Mouse (Mus musculus): ENCODE measurements at regions not wholly inside any gene's neighbourhood (a gene's known extent, or its start where the extent isn't known, plus 50 kb on each side); places are given as distances from the start of the nearest gene placed in this dataset.

DNA sequence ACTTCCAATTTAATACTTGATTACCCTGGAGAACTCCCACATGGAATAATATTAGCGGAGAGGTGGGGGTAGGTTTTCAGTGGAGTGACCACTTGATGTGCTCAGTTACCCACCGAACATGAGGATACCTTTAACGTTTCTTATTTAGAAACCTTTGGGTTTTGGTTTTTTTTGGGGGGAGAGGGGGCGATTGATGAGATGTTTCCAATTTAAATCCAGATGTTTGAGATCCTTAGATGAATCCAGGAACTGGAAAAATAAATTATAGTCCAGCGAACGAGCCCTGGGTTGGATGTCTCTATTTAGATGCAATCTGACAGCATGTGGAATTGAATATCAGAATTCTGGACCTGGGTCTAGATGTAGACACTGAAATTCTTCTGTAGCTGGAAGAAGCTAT is 393.4 kb downstream of the Cd83 start:
- no peak for DNase-seq (ENCODE audit: low read depth, low spot score)

DNA sequence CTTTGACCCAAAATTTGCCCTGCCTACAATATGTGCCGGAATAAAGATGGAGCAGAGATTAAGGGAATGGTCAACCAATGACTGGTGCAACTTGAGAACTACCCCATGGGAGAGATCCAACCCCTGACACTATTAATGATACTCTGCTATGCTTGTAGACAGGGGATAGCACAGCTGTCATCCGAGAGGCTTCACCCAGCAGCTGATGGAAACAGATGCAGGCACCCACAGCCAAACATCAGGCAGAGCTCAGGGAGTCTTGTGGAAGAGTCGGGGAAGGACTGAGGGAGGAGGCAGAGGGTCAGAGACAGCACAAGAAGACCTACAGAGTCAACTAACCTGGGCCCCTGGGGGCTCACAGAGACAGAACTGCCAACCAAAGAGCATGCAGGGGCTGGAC is 395.8 kb downstream of the Cd83 start:
- no peak for DNase-seq (ENCODE audit: low read depth, low spot score)

DNA sequence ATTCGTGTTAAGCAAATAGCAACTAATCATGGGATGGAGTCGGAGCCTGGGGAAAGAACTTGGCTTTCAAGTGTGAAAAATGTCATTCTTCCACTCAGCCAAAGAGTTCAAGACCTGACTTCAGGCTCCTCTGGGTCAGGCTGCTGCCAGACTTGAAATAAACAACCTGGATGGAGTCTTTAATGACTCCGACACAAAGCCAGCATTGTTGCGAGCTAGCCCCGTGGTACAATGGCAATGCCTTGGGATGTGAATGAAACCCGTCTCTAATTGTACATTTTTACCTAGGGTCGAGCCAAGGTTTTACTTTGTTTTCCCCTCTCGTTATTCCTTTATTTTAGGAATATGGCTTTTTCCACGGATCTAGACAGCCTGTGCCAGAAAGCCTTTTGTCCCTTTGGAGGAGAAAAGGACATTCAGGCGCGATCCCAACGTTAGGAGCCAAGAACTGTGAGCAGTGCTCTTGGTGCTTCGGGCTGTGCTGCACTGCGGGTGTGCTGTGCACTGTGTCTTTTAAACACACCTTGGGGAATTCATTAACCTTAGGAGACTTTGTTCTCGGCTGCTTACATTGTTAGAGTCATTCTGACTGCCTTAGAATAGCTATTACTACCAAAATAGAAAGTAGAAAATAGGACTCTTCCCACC is 398.1 kb downstream of the Cd83 start:
- DNase-seq (ENCODE audit: low read depth, low spot score), result no peak

DNA sequence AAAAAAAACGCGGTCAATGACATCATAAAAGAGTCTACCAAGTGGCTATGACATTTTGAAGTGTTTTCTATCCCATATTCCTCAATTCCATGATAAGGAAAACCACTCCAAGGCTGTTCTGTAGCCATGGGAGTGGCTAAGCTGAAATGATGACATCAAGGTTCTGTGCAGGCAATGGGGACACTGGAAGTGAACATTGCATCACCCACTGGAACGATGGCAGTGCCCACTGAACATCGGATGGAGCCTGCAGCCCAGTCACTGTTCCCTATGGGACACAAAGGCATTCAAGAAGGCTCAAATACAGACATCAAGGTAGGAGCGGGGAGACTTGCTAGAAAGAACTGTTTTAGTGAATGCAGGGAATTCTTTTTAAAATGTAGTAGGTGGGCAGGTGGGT is 410.8 kb downstream of the Cd83 start:
- DNase-seq (ENCODE audit: low read depth, low spot score), result no peak

DNA sequence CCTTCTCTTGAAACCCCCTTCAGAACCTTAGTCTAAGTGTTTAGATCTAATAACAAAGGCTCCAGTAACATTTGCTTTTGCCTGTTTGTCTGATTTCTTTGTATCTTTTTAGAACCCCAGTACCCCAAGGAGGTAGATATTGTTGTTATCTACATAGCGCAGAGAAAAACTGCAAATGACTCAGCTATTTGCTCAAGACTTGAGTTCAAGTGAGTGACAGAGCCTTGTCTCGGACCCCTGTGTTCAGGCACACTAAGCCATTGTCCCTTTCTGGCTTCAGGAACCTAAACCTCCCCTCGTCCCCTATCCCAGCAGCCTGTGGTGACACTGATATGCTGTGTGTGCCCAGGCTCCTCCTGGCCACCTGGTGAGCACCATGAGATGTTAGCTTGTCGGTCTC is 421.5 kb downstream of the Cd83 start:
- DNase-seq (ENCODE audit: low read depth, low spot score), result no peak

DNA sequence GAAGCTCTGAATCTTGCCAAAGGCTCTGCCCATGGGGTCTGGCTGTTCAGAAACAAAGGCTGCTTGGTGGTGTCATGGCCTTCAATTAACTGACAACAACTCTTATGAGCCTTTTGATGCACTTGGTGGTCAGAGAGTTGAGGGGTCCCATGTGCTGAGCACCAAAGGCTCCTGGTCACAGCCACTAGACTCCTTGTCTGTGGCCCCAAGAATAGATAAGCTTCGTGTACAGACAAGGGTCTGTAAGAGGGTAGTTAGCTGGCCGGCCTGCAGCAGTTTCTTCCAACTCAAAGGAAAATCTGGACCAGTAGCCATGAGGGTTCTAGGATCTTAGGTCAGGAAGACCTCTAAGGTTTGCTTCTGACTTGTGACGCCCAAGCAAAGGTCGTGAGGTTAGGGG is 421.9 kb downstream of the Cd83 start:
- DNase-seq (ENCODE audit: low read depth, low spot score), result no peak

DNA sequence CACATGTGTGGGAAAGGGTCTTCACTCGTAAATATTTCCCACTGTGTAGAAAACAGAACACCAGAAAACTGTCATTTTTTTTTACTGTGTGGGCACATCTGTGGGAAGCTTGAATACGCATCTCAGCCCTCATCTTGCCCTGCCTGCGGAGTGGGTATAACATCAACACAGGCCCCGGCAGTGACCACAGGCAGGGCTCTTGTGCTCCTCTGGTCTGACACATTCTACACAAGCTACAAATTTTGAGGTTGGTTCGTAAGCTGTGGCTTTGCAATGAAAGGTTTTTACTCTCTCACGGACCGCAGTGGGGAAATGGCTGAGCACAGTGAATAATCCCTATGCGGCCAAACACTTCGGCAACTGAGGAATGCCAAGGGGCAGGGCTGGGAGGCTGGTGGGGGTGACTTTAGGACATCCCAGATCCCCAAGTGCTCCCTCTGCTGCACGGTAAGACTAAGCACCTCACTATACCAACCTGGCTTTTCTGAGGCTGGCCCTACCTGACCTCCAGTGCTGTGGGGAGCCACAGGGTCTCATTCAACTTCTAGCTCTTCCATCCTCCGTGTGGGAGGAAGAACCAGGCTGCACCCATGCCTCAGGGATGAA is 422.9 kb downstream of the Cd83 start:
- no peak for DNase-seq (ENCODE audit: low read depth, low spot score)

DNA sequence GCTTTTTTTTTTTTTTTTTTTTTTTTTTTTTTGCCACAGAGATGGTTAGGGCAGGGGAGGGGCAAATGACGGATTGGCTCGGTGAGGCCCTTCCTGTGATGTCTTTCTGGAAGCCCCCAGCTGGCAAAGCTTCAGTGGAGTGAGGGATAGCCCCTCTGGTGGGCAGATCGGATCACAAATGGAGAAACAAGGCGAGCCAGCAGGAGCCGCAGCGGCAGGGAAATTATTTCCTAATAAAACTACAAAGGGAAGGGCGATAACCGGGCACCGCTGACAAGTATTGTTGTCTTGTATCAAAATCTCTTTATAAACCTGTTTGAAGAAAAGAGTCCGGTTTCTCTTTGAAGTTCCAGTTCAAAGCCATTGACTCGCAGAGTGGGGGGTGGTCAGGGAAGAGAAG is 424.5 kb downstream of the Cd83 start:
- no peak for DNase-seq (ENCODE audit: low read depth, low spot score)

DNA sequence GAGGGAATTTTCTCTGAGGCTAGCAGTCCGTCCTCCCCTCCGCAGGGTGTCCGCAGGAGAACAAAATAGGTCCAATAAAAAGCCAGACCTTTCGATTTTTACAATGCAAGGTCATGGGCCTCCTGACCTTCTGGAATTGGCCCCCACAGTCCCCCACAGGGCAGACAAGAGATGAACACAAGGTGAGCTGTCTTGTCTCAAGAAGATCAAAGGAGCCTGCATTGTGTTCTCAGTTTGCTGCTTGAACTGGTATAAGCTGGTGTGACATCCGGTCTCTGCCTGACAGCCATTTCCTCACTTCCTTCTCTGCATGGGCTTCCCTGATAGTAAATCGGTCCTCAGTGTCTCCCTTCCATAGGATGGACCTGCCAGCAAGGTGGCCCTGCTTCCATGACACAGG is 425.5 kb downstream of the Cd83 start:
- DNase-seq (ENCODE audit: low read depth, low spot score), result peak; percentile 59

DNA sequence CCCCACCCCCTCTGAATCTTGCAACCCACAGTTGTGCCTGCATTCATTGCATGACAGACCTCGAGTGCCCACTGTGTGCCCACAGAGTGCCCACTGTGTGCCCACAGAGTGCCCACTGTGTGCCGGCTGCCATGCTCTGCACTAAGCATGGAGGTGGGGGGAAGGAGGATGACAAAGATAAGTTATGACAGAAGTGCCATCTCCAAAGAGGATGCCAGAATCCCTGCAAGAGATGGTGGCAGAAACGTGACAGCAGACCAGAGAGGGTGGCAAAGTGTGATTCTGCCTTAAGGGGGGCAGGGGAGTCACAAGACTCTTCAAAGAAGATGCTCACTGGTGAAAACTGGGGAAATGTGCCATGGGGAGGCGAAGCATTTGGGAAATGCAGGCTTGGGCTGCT is 427.8 kb downstream of the Cd83 start:
- no peak for DNase-seq (ENCODE audit: low read depth, low spot score)

DNA sequence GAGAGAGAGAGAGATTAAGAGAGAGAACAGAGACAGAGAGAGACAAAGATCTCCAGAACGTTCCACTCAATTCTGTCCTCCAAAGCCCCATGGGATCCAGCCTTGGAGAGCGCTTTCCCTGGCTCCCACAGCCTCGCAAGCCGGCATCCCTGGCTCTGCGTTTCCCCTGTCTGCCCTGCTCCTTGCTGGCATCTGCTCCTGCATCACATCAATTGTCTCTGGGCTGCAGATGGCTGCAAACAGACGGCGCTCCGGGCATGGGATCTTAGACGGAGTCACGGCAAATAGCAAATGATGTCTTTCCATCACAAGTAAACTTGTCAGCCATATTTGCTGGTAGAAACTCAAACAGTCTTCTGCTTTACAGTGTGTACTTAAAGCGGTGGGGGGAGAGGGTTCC is 428.4 kb downstream of the Cd83 start:
- DNase-seq (ENCODE audit: low read depth, low spot score), result no peak

DNA sequence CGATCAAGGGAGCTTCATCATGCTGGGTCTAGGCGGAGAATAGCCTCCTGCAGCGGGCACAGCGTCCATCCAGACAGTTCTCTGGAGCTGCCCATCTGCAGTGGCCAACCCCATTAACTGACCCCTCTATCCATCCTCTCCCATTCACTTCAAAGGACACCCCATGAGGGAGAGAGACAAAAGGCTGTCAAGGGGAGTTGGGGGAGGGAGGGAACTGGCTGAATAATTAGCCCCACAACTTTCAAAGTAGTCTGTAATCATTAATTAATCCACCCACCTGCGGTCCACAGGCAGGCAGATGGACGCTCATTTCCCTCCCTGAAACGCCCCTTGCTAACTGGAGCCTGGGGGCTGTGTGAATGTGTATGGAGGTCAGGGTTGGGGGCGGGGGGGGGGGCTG is 433.7 kb downstream of the Cd83 start:
- no peak for DNase-seq (ENCODE audit: low read depth, low spot score)

DNA sequence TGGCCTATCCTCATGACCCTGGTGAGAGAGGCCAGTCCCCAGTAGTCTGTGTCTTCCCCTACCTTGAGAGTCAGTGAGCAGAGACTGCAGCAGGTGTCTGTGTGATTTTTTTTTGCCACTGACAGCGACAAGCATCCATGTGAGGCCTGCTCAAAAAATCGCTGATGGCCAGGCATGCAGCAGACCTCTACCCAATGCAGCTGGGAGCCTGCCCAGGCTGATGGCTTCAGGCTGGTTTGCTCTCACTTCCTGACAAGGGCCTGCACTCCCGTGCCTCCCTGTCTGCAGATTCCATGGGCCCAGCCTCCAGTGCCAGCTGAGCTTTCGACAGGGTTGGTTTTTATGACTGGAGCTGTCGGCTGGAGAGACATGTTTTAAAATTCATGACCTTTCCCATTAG is 437.1 kb downstream of the Cd83 start:
- DNase-seq (ENCODE audit: low read depth, low spot score), result no peak

DNA sequence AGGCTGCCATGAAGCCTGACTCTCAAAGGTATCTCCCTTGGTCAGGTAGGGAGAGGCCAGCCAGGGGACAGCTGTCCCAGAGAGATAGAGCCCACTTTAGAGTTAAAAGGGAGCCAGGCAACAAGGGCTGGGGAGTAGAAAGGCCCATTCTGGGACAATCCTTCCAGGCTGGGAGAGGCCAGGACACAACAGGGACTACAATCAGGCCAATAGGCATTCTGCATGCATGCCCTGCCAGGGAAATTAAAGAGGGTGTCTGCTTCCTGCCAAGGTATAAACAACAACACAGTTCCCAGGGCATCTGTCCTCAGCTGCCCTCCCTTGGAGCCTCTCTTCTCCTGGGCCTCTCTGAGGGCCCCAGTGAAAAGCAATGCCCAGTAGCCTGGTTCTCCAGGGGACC is 437.8 kb downstream of the Cd83 start:
- no peak for DNase-seq (ENCODE audit: low read depth, low spot score)

DNA sequence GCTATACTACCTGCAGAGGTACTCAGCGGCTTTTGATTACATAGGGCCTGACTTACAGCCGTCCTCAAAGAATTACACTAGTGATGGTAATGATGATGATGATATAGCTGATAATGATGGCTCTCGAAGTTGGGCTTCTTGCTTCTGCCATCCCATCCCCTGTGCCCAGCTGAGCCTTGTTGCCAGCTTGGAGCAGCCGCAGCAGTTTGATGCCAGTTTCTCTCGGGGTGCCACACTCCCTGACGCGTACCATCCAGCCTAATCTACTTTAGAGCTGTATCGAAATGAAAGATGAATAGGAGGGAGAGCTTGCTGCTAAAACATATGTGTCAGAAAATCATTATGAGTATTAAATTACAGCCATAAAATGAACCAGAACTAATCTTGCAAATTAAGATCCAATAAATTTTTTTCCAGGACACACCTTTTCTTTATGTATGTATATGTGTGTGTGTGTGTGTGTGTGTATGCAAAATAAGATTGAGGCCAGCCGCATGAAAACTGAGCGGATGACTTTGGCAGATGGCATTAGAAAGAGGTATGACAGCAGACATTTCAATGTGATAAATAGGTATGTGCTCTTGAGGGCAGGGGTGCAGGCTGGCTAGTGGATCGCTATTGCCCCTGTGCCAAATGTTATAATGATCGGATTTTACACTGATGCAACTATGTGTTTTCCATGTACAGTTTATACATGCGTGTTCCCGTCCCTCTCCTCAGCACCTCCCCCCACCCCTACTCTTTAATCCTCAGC is 443.3 kb downstream of the Cd83 start:
- DNase-seq (ENCODE audit: low read depth, low spot score), result no peak

DNA sequence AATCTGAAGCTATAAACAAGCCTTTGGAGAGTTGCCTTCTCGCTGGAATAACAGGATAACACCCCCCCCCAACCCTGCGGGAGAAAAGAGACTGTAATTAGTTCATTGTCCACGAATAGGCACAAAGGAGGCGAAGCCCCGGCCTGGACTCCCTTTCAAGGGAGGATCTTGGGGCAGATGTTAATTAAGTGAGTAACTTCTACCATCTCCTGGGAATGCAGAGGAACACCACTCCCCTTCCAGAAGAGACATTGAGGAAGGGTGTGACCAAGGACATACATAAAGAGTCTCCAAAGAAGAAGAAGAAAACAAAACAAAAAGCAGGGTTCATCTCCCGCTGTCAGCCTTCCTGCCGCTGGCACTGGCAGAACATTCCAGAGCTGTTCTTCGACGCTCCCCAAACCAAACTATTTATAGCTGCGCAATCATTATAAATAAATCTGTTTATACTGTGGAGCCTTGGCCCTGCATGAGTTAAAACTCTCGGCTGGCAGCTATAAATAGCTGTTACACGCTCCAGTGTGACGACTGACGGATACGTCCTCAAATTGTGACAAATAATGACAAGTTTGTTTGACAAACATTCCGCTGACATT is 444.1 kb downstream of the Cd83 start:
- DNase-seq (ENCODE audit: low read depth, low spot score), result no peak

DNA sequence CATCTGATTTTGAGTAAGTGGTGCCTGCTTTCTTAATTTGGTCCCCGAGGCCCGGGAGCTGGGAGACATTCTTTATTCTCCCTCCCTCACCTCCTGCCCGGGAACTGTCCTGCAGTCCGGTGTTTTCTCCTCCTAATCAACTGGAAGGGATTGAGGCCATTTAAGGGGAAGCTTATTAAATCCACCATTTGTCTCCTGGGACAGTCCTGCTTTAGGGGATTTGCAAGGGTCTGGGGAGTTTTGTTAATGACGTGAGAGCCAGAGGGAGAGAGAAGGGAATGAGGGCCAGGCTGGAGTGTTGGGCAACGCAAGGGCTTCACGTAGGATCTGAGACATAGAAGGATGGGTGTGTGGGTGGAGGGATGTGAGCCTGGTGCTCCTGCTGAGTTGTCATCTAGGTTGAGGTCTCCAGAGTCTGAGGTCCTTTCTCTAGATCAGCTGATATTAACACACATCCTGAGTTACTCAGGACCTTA is 444.6 kb downstream of the Cd83 start:
- DNase-seq (ENCODE audit: low read depth, low spot score), result no peak

DNA sequence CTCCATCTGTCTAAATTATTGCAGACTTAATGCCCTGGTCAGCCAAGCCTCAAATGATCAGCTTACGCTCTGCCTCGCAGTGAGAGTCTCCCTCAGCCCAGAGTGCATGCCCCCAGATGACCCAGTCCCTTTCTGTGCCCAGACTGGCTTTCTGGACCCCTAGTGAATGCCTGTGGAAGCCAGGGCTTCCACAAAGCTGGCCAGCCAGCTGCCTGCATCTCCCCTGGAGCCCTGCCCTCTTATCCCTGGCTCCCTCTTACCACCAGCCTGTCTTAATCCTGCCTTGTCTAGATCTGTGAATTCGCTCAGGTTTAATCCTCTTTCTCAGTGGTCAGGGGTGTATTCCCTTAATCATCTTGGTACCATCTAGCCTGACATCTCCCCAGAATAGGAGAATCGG is 446.8 kb downstream of the Cd83 start:
- DNase-seq (ENCODE audit: low read depth, low spot score), result no peak

DNA sequence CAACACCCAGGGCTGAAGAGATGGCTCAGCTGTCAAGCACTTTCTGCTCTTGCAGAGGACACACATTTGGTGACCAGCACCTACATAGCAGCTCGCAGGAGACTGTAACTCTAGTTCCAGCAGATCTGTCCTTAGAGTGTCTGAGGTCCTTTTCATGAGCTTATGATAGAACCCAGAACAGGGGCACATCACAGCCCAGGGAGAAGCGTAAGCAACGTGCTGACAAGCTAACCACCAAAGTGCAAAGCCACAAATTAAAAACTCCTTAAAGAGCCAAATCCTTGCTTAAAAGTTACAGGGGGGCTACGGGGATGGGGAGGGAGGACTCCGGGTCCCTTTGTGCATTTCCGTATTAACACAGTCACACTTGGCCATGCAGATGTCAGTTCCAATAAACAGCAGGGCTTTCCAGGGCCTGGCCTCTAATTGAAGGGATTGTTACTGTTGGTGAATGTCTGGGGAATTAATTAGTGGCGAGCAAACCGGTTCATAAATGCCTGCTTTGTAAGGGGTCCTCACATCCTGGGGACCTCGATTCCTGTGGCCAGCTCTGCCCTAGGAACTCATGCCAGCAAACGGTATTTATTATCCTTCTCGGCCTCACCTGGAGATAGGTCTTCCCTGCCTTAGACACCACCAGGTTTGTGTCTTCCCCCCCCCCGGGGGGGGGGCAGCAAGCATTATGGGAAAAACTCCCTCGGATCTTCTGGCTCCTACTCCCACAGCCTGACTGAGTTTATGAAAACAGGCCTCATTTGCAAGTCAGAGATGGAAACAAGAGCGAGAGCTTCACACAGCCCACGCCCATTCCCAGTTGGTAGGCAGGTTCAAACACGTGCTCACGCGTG is 447.5 kb downstream of the Cd83 start:
- no peak for DNase-seq (ENCODE audit: low read depth, low spot score)

DNA sequence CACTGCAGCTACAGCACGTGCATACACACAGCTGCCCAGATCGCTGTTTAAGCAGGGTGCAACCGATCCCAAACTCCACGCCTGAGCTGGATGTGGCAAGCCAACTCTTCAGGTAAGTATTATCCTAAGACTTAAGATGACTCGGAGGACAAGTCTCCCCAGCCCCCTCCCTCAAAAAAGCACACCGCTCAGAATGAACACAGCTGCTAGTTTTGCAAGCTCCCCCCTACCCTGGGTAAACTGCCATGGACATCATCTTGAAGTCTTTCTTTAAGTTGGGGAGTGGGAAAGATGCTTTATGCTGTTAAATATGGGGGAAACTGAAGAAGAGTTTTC is 448.1 kb downstream of the Cd83 start:
- no peak for DNase-seq (ENCODE audit: low read depth, low spot score)

DNA sequence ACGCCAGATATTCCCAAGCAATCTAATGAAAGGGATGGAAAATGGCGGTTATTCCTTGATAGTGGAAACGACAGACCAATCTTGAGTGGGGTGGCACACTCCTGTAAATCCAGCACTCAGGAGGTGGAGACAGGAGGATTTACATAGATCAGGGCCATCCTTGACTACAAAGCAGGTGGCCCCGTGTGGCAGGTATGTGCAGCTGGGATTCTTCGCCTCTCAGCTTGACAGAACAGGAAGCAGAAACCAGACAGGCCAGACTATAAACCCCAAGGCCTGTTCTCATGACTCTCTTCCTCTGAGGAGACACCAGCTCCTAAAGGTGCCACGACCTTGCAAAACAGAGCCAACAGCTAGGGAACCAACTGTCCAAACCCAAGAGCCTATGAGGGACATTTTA is 449.7 kb downstream of the Cd83 start:
- DNase-seq (ENCODE audit: low read depth, low spot score), result no peak

DNA sequence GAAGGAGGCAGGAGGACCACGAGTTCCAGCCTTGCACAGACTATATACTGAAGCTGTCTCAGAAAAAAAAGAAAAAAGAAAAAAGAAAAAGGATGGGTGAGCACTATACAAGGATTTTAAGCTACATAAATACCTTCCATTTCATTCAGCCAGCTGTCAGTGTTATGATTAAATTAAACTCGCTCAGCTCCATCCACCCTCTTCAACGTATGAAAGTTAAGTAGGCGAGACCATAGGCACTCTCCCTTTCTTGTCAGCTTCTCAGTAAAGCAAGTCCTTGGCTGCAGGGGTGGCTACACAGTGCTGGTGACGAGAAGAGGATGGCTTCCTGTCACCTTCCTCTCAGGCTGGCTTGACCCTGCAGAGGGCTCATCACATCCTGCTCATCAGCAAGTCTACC is 450.7 kb downstream of the Cd83 start:
- no peak for DNase-seq (ENCODE audit: low read depth, low spot score)

Measured in CD4-positive, CD25-positive, alpha-beta regulatory T cell, adult 2 months (primary cell).